Mouse (Mus musculus) limb, embryonic 11.5 days (tissue): ENCODE data around the gene Rnf123. TPM values are rescaled to one million over a fixed set of nuclear protein-coding genes. Genes with fewer than 3 reads are reported as not detected.

Source experiments
- ATAC-seq: fragments of 200-750 bp; cut with Nextera tagmentation; 2 replicates; pipeline ENCODE4 v1.8.0; 2017; ENCODE audit warnings: low read depth; ENCODE audit not compliant: insufficient number of reproducible peaks, low FRiP score, low TSS enrichment
- DNase-seq: peaks from one replicate; pipeline ENCODE4 v3.0.0-alpha.2; 2015; ENCODE audit warnings: low spot score
- H3K27ac ChIP-seq: fragments of 300-500 bp; sonication (generic); replicated peaks from 2 replicates; pipeline ENCODE4 v1.5.1; 2014; ENCODE audit warnings: low read depth, mild to moderate bottlenecking, low read length
- H3K27me3 ChIP-seq: fragments of 300-500 bp; sonication (generic); 2 replicates; pipeline ENCODE4 v1.6.1; 2014; ENCODE audit warnings: mild to moderate bottlenecking, low read length, mixed read lengths; ENCODE audit not compliant: control insufficient read depth, insufficient read depth
- H3K36me3 ChIP-seq: fragments of 300-500 bp; sonication (generic); 2 replicates; pipeline ENCODE4 v1.6.1; 2014; ENCODE audit warnings: mild to moderate bottlenecking, low read length, moderate library complexity, mixed read lengths; ENCODE audit not compliant: control insufficient read depth, insufficient read depth
- H3K4me1 ChIP-seq: fragments of 300-500 bp; sonication (generic); 2 replicates; pipeline ENCODE4 v1.6.1; 2014; ENCODE audit warnings: low read length, mixed read lengths; ENCODE audit not compliant: control insufficient read depth, insufficient read depth
- H3K4me2 ChIP-seq: fragments of 300-500 bp; sonication (generic); 2 replicates; pipeline ENCODE4 v1.6.1; 2014; ENCODE audit warnings: low read depth, mild to moderate bottlenecking, moderate library complexity; ENCODE audit not compliant: severe bottlenecking
- H3K4me3 ChIP-seq: fragments of 300-500 bp; sonication (generic); 2 replicates; pipeline ENCODE4 v1.5.1; 2014; ENCODE audit warnings: low read depth, low read length
- H3K9ac ChIP-seq: fragments of 300-500 bp; sonication (generic); 2 replicates; pipeline ENCODE4 v1.6.1; 2014; ENCODE audit warnings: mild to moderate bottlenecking, low read length
- H3K9me3 ChIP-seq: fragments of 300-500 bp; sonication (generic); 2 replicates; pipeline ENCODE4 v1.6.1; 2016; ENCODE audit warnings: low read length; ENCODE audit not compliant: control insufficient read depth
- WGBS: fragments of 180-500 bp; shearing (Covaris S2); extraction: QIAGEN DNeasy Blood & Tissue Kit; methylation state at CpG from one replicate; pipeline ENCODE4 v1.1.7; 2014; 5-methylcytosine and 5-hydroxymethylcytosine counted together
- polyA plus RNA-seq: library from polyadenylated mRNA; unstranded; fragments of >200 nt; fragmentation: Nextera tagmentation; extraction: Ambion mirVana; gene quantifications from 2 replicates; pipeline ENCODE4 v1.2.1, GENCODE M21; 2014

Rnf123 gene
- polyA plus RNA-seq, 1 experiment from 2014 or later = 26.4 TPM

DNA sequence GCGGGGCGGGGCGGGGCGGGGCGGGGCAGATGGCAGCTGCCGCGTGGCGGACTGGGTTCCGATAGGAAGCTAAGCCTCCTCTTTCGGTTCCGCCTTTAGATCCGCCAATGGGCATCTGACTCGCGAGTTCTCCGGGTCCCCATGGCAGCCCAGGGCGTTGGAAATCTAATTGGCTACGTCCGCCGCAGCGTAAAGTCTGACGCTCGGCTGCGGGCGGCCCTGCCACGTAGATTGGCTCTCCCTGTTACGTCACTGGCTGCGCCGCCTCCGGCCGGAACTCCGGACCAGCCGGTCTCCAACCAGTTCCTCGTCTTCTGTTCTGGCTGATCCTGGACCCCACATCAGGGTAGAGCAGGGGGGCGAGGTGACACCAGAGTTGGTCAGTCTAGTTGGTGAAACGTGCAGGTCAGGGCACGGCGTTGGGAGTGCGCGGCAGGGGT lies 34.1 kb downstream of the Rnf123 start, which contains the start of gene Gmppb:
TSS of gene Gmppb (plus strand) at position 227 of the 440 bp plus-strand sequence.
- H3K27me3 ChIP-seq = no peaks in the 10 kb centered on the region
- H3K4me3 ChIP-seq = peak within 1 kb of the TSS; percentile 78
- H3K9ac ChIP-seq = peak within 1 kb of the TSS; percentile 70
- H3K27ac ChIP-seq = peak within 1 kb of the TSS; percentile 26; the same call in 1 of the 2 replicates
- H3K4me2 ChIP-seq = peak within 1 kb of the TSS; percentile 88
- peaks cover 27% of the 10 kb centered on the region for H3K36me3 ChIP-seq
- WGBS = under 1% methylated on average over 30 of the region's 39 CpGs
- peaks cover 7% of the 10 kb centered on the region; the same call in 1 of the 2 replicates for H3K4me1 ChIP-seq
- H3K9me3 ChIP-seq = no peaks in the 10 kb centered on the region
- DNase-seq = peak; percentile 96
- ATAC-seq = peak; percentile 91

DNA sequence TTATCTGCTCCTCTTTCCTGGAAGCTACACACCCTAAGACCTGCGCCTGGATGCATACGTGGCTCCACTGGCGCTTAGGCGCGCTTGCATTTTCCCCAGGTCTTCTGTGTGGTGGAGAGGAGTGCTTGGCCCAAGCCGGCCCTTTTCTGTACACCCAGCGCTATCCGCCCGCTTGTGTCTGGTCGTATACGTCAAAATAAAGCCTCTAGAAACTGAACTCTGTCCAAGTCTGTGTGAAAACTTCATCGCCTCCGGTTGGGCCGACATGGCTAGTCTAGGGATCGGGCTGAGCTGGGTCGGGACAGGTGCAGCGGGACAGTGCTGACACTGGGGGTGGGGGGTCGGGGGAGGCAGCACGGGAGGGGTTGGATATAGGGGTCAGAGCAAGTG lies 34.6 kb downstream of the Rnf123 start:
- peak overlapping the region; percentile 36; the same call in 1 of the 2 replicates for H3K9ac ChIP-seq
- WGBS = 1% methylated on average over 19 of the region's 19 CpGs
- ATAC-seq (peak; percentile 24; the same call in 1 of the 2 replicates), DNase-seq (no peak)
- no peaks in the 10 kb centered on the region for H3K27me3 ChIP-seq
- peak overlapping the region; percentile 78 for H3K4me3 ChIP-seq
- H3K4me1 ChIP-seq = peaks cover 7% of the 10 kb centered on the region; the same call in 1 of the 2 replicates
- peak overlapping the region; percentile 88 for H3K4me2 ChIP-seq
- H3K27ac ChIP-seq = no peak overlapping the region; the same call in 1 of the 2 replicates
- H3K36me3 ChIP-seq = peaks cover 25% of the 10 kb centered on the region
- no peaks in the 10 kb centered on the region for H3K9me3 ChIP-seq

DNA sequence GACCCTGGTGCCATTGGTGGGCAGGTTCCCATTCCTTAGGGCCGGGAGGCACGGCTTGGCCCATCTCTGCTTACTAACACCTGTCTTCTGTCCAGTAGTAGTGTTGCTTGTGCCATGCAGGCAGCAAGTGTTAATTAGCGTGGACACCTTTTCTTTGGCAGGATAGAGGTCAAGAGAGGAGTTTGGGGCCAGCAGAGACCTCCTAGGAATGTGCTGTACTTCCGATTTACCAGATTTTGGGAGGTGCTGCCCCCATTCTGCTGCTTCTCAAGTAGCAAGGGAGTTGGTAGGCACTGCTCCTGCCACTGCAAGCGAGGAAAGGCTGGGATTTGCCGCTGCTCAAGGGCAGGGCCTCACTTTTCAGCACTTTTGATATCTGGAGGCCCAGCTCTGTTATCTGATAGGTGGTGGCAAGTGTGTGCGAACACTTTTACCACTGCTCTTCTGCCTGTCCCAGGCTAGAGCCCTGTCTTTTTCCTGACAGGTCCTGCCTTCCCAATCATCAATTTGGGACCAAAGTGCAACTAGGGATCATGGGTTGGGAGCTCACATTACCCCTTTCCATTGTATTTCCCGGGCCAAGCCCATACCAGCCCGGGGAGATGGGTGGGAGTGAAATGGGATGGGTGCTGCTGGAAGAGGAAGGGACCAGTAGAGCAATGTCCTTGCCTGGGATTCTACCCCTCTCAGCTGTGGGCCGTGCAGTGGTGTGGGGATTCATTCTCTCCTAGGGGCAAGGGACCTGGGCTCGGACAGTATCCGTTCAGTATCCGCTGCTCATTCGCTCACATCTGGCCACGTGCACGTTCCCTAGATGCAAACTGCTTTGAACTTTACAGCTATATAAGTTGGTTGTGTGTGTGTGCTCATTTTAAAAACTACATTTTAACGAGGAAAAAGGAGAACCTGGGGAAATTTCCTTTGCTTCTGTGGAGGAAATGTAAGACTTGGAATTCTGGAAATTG lies 35.3 kb downstream of the Rnf123 start:
- Histone ChIP-seq H3K36me3 (peaks cover 25% of the 10 kb centered on the region), H3K27ac (no peak overlapping the region; the same call in 1 of the 2 replicates), H3K4me1 (peaks cover 4% of the 10 kb centered on the region; the same call in 1 of the 2 replicates), H3K9ac (peak overlapping the region; percentile 36; the same call in 1 of the 2 replicates), H3K4me3 (peak overlapping the region; percentile 78), H3K4me2 (peak overlapping the region; percentile 88), H3K9me3 (no peaks in the 10 kb centered on the region), H3K27me3 (no peaks in the 10 kb centered on the region)
- ATAC-seq = no peak
- 48% methylated on average over 17 of the region's 17 CpGs for WGBS
- DNase-seq = no peak

DNA sequence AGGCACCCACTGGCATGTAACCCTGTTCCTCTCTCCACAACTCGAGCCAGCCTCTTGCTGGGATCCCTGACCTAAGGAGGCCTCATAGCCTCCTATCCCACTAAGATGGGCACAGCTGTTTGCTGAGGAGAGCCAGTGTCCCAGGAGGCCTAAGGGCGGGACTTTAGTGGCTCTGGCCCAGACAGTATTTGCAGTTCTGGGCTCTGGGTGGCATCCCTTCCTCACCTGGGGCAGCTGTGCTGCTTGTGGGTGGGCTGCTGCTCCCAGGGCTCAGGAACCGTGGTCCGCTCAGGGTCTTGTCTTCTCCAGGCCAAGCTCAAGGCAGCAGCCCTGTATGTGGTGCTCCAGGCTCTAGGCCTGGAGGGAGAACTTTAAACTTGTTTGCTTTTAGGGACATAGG lies 36.6 kb downstream of the Rnf123 start:
- Histone ChIP-seq H3K9ac (no peak overlapping the region), H3K27ac (no peak overlapping the region), H3K36me3 (peaks cover 23% of the 10 kb centered on the region), H3K4me1 (peaks cover 4% of the 10 kb centered on the region; the same call in 1 of the 2 replicates), H3K9me3 (no peaks in the 10 kb centered on the region), H3K4me3 (no peak overlapping the region), H3K27me3 (no peaks in the 10 kb centered on the region), H3K4me2 (no peak overlapping the region)
- DNase-seq (no peak), ATAC-seq (no peak)
- WGBS = 94% methylated on average over 4 of the region's 4 CpGs

DNA sequence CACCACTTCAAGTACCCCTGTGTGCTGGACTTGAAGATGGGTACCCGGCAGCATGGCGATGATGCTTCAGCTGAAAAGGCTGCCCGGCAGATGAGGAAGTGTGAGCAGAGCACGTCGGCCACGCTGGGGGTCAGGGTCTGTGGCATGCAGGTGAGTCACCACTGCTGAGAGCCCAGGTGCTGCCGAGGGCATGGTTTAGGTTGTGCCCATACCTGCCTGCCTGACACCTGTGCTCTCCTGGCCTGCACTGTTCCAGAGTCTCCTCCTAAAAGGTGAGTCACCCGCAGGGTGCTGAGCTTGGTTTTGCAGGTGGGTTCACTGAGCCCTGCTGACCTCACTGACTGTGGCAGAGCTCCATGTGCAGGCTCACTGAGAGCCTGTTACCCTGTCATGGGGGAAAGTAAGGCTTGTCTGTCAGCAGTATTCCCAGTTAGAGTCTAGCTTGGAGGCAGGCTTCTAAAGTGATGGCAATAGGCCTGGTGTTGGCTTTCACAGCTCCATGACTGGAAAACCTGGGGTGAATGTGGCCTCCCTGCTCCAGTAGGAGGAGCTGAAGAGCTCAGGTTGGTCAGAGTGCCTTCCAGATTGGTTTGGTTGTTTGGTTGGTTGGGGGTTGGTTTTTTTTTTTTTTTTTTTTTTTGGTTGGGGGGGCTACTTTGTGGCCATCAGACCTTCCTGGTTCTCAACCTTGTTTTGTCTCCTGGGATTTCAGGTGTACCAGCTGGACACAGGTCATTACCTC lies 38.2 kb downstream of the Rnf123 start:
- ATAC-seq (no peak), DNase-seq (no peak)
- Histone ChIP-seq H3K9ac (no peak overlapping the region), H3K4me3 (no peak overlapping the region), H3K4me1 (peaks cover 4% of the 10 kb centered on the region; the same call in 1 of the 2 replicates), H3K27me3 (no peaks in the 10 kb centered on the region), H3K36me3 (peaks cover 24% of the 10 kb centered on the region), H3K27ac (no peak overlapping the region), H3K4me2 (no peak overlapping the region), H3K9me3 (no peaks in the 10 kb centered on the region)
- 96% methylated on average over 8 of the region's 8 CpGs for WGBS

DNA sequence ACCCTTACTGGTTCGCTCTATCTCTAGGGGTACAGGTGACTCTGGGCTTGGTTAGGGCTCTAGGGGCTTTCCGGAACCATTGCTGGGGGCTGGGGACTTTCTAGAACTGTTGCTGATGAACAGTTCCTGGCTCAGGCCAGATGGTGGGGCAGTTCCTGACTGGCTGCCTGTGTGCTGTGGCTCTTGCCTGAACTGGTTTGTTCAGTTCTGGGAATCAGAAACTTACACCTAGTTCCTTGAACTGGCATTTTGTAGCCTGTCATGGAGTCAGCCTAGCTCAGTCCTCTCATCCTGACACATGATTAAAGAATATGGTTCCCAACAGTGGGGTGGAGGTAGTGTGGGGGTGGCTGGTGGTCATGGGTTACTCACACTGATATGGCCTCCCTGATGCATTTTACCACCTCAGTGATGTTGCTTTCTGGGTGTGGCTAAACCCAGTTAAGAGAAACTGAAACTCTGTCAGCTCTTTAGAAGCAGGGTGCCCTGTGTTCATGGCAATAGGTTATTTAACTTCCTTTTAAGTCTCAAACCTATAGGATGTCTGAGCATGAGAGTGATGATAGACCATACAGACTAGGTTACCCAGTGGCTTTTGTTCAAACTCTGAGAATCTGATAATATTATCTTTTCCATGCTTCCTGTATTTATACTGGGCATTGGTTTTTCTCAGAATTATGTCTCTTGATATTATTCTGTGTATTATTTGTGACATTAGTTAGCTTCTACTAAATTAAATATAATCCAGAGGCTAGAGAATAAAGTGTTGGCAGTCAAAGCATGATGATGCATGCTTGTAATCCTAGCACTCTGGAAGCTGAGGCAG lies 47.6 kb downstream of the Rnf123 start:
- Histone ChIP-seq H3K9me3 (no peaks in the 10 kb centered on the region), H3K9ac (no peak overlapping the region), H3K27me3 (no peaks in the 10 kb centered on the region), H3K36me3 (peaks cover 12% of the 10 kb centered on the region), H3K4me3 (no peak overlapping the region), H3K4me1 (no peaks in the 10 kb centered on the region), H3K27ac (no peak overlapping the region), H3K4me2 (no peak overlapping the region)
- no peak for ATAC-seq
- 94% methylated on average over 2 of the region's 2 CpGs for WGBS
- no peak for DNase-seq

DNA sequence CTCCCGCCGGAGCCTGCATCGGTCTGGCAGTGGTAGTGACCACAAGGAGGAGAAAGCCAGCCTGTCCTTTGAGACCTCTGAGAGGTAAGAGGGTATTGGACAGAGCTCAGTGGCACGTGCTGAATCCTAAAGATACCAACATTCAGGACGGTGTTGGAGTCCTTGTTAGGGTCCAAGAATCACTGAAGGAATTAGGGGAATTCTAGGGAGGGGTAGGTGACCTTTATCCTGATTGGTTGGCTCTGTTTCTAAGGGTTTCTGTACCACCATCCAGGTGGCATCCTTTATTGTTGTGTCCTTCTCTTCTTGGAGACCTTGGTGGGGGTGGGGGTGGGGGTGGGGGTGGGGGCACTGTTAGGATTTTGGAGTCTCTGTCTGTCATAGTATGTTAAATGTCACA lies 51.0 kb downstream of the Rnf123 start:
- Histone ChIP-seq H3K4me1 (no peaks in the 10 kb centered on the region), H3K9ac (no peak overlapping the region), H3K4me3 (no peak overlapping the region), H3K27me3 (no peaks in the 10 kb centered on the region), H3K9me3 (no peaks in the 10 kb centered on the region), H3K36me3 (peaks cover 21% of the 10 kb centered on the region), H3K4me2 (no peak overlapping the region), H3K27ac (no peak overlapping the region)
- WGBS = 95% methylated on average over 5 of the region's 5 CpGs
- ATAC-seq (no peak), DNase-seq (no peak)
